Comparison of ENCODE assay signal across 8 mouse cellular contexts in the genomic region with DNA sequence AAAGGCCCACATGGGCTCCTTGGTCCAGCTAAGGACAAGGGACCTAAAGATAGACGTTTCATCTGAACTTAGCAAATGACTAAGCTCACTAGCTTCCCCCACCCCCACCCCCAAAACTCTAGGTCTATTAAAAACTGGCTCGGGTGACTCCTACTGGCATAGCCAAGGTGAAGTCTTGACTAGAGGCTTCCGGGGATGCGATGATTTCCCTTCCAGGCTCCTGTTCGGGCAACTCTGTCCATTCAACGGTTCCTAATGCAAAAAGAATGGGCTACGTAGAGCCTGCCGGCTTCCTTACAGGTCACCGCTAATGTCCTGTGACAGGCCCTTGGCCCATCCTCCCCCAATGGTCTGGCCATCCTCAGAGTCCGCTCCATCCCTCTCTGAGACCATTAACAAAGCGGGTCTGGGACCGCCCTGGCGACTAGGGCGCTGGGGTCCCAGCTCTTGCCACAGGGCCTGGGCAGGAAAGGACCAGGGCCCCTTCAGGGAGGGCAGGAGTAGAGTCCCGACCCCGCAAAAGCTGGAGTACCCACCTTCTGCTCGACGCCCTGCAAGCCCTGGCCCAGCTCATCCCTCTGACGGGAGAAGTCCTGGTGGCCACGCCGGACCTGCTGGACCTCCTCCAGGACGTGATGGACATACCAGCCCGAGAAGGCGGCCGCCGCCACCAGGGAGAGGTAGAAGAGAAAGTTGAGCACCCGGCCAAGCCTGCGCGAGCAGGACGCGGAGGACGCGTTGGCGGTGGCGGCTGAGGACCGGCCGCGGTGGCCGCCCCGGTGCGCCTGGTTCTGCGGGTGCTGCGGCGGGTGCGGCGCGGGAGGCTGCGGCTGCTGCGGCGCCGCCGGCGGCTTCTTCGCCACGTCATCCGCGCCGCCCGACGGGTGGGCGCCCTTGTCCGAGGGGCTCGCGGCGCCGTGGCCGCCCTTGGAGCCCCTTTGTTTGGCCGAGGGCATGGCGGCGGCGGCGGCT. TPM values are rescaled to one million over a fixed set of nuclear protein-coding genes. Genes with fewer than 3 reads are reported as not detected.
A peak's percentile ranks its signal among the peaks of the same experiment; 100 is the strongest.
DNase-seq lines count a peak whose midpoint lies in the region; ATAC-seq and TF ChIP-seq lines count a peak whose summit lies in the region.

No protein-coding gene starts in this region.

- peaks cover 5% of the 10 kb centered on the region; the same call in 1 of the 2 replicates for H3K4me1 ChIP-seq in intestine, postnatal 0 days (replicated peaks; ENCODE audit: control insufficient read depth, insufficient read depth, low read length)
- peaks cover 22% of the 10 kb centered on the region for H3K4me1 ChIP-seq in liver, embryonic 15.5 days (replicated peaks)
- peaks cover 31% of the 10 kb centered on the region for H3K4me1 ChIP-seq in neural tube, embryonic 14.5 days (ENCODE audit: control insufficient read depth, insufficient read depth, low read length)

- peaks cover 7% of the 10 kb centered on the region for H3K27me3 ChIP-seq in intestine, postnatal 0 days (replicated peaks; ENCODE audit: control insufficient read depth, insufficient read depth, low read length)
- peaks cover 76% of the 10 kb centered on the region for H3K27me3 ChIP-seq in liver, embryonic 15.5 days
- H3K27me3 ChIP-seq in neural tube, embryonic 14.5 days (ENCODE audit: control insufficient read depth, insufficient read depth, low read length): no peaks in the 10 kb centered on the region

- 6% methylated on average over 57 of the region's 72 CpGs for WGBS in intestine, postnatal 0 days
- 3% methylated on average over 68 of the region's 72 CpGs for WGBS in liver, embryonic 15.5 days (ENCODE audit: insufficient replicate concordance)
- under 1% methylated on average over 64 of the region's 72 CpGs for WGBS in neural tube, embryonic 14.5 days

- no peaks in the 10 kb centered on the region for H3K9me3 ChIP-seq in intestine, postnatal 0 days (ENCODE audit: control insufficient read depth)
- H3K9me3 ChIP-seq in liver, embryonic 15.5 days (replicated peaks): no peaks in the 10 kb centered on the region
- H3K9me3 ChIP-seq in neural tube, embryonic 14.5 days (ENCODE audit: control insufficient read depth, low read length): no peaks in the 10 kb centered on the region

- peak; percentile 79 for DNase-seq in 3134 (ENCODE audit: extremely low read depth, insufficient read length, low spot score)
- DNase-seq in NIH3T3 (ENCODE audit: low read depth): peak; percentile 74
- DNase-seq in embryo, embryonic 10 days (ENCODE audit: low spot score): peak; percentile 80
- peak; percentile 38 to 42 for DNase-seq in urinary bladder, postnatal 36 days (ENCODE audit: low spot score in 2 of 2)

- peak overlapping the region; percentile 86 for H3K4me2 ChIP-seq in intestine, postnatal 0 days (replicated peaks; ENCODE audit: low read depth)
- peak overlapping the region; percentile 67 for H3K4me2 ChIP-seq in liver, embryonic 15.5 days
- peak overlapping the region; percentile 77 for H3K4me2 ChIP-seq in neural tube, embryonic 14.5 days (ENCODE audit: low read depth, low read length)

- TF ChIP-seq CTCF in intestine, postnatal 0 days (IDR thresholded peaks at IDR 0.05; ENCODE audit: low read depth): no peak

- H3K9ac ChIP-seq in intestine, postnatal 0 days (ENCODE audit: low read depth, low read length): peak overlapping the region; percentile 72
- peak overlapping the region; percentile 54; the same call in 1 of the 2 replicates for H3K9ac ChIP-seq in liver, embryonic 15.5 days
- H3K9ac ChIP-seq in neural tube, embryonic 14.5 days (replicated peaks; ENCODE audit: low read depth, low read length): peak overlapping the region; percentile 92

- peak overlapping the region; percentile 71 for H3K4me3 ChIP-seq in intestine, postnatal 0 days (ENCODE audit: low read depth, low read length)
- peak overlapping the region; percentile 61 for H3K4me3 ChIP-seq in liver, embryonic 15.5 days (replicated peaks)
- peak overlapping the region; percentile 87 for H3K4me3 ChIP-seq in neural tube, embryonic 14.5 days (ENCODE audit: low read depth, low read length)

- 0 out of 2 replicates have a peak, but pooled peaks have one; percentile 10 for ATAC-seq in granulocyte monocyte progenitor cell, adult 5-6 weeks (replicated peaks; ENCODE audit: poor library complexity, severe bottlenecking)
- peak; percentile 33; the same call in 1 of the 2 replicates for ATAC-seq in intestine, postnatal 0 days
- ATAC-seq in liver, embryonic 15.5 days (ENCODE audit: insufficient read depth): 0 out of 2 replicates have a peak, but pooled peaks have one; percentile 14
- peak; percentile 65 for ATAC-seq in neural tube, embryonic 14.5 days (ENCODE audit: low read depth)

- peak overlapping the region; percentile 76 for H3K27ac ChIP-seq in intestine, postnatal 0 days (ENCODE audit: low read depth, low read length)
- H3K27ac ChIP-seq in liver, embryonic 15.5 days (replicated peaks): peak overlapping the region; percentile 48; the same call in 1 of the 2 replicates
- peak overlapping the region; percentile 86 for H3K27ac ChIP-seq in neural tube, embryonic 14.5 days (ENCODE audit: low read depth, low read length)

- no peaks in the 10 kb centered on the region for H3K36me3 ChIP-seq in intestine, postnatal 0 days (ENCODE audit: control insufficient read depth, insufficient read depth)
- H3K36me3 ChIP-seq in liver, embryonic 15.5 days (replicated peaks): no peaks in the 10 kb centered on the region
- H3K36me3 ChIP-seq in neural tube, embryonic 14.5 days (ENCODE audit: control insufficient read depth, insufficient read depth, low read length): no peaks in the 10 kb centered on the region

RNA-seq across cellular contexts. Expression of a gene that starts 0.7 kb away (rescaled TPM):
- total RNA-seq in granulocyte monocyte progenitor cell, adult 5-6 weeks (2014; fragmentation: Nextera tagmentation): 67.8 and 79.6 TPM in 2 replicates
- 55.7 and 58.3 TPM in 2 replicates for total RNA-seq in granulocyte monocyte progenitor cell, adult 5-6 weeks (2017)
- 23.3 and 24.0 TPM in 2 replicates for polyA plus RNA-seq in intestine, postnatal 0 days (2015; fragmentation: Nextera tagmentation; extraction: Ambion mirVana)
- 11.7 and 12.3 TPM in 2 replicates for polyA plus RNA-seq in liver, embryonic 15.5 days (2015; fragmentation: Nextera tagmentation; extraction: Ambion mirVana)
- polyA plus RNA-seq in neural tube, embryonic 14.5 days (2014; fragmentation: Nextera tagmentation; extraction: Ambion mirVana): 60.8 and 75.4 TPM in 2 replicates

RNA-seq across cellular contexts. Expression of a gene that starts 43.2 kb away (rescaled TPM):
- 15.6 and 18.3 TPM in 2 replicates for total RNA-seq in granulocyte monocyte progenitor cell, adult 5-6 weeks (2014; fragmentation: Nextera tagmentation)
- total RNA-seq in granulocyte monocyte progenitor cell, adult 5-6 weeks (2017): 8.9 and 9.5 TPM in 2 replicates
- 8.2 and 10.0 TPM in 2 replicates for polyA plus RNA-seq in intestine, postnatal 0 days (2015; fragmentation: Nextera tagmentation; extraction: Ambion mirVana)
- polyA plus RNA-seq in liver, embryonic 15.5 days (2015; fragmentation: Nextera tagmentation; extraction: Ambion mirVana): 59.9 and 67.7 TPM in 2 replicates
- polyA plus RNA-seq in neural tube, embryonic 14.5 days (2014; fragmentation: Nextera tagmentation; extraction: Ambion mirVana): 33.8 and 34.0 TPM in 2 replicates

Comparison
In these comparisons a context has a peak if more than half of its experiments do, and no peak if none do; other contexts are left out.
1. Peak in every context shown above with its lines: DNase-seq, ATAC-seq, H3K4me3 ChIP-seq and H3K27ac ChIP-seq.
2. ATAC-seq: peak in every context shown above with its lines; median percentile 65 in neural tube, embryonic 14.5 days; 33 in intestine, postnatal 0 days; 14 in liver, embryonic 15.5 days; 10 in granulocyte monocyte progenitor cell, adult 5-6 weeks.